Mouse (Mus musculus) cerebellum, postnatal 36 days (tissue): ENCODE results near the gene Brca1.
A peak's percentile ranks its signal among the peaks of the same experiment; 100 is the strongest.
"Not testable (repeated sequence)": the region's sequence is repeated elsewhere in the genome, so short reads cannot be mapped to it uniquely, and the experiment has no call there.

Experiments used
- DNase-seq, 2 experiments: peaks; one replicate each; pipeline ENCODE4 v3.0.0; 2021 to 2022; ENCODE audit warnings: mixed read lengths in 2 of 2

Brca1 gene

GRCm38 (mm10) chr11:101526686-101527085 lies 25.1 kb downstream of the Brca1 start:
- no peak for DNase-seq

- no peak for DNase-seq
Observed at GRCm38 (mm10) chr11:101525936-101526595, 25.7 kb downstream of the Brca1 start.

- no peak for DNase-seq
Observed at GRCm38 (mm10) chr11:101525056-101525455, 26.7 kb downstream of the Brca1 start.

- DNase-seq = no peak
Observed at GRCm38 (mm10) chr11:101524446-101524845, 27.3 kb downstream of the Brca1 start.

GRCm38 (mm10) chr11:101519364-101519763 lies 32.4 kb downstream of the Brca1 start:
- DNase-seq = no peak

GRCm38 (mm10) chr11:101518937-101519336 lies 32.8 kb downstream of the Brca1 start:
- no peak for DNase-seq

GRCm38 (mm10) chr11:101507090-101507489 lies 44.7 kb downstream of the Brca1 start:
- DNase-seq = no peak

GRCm38 (mm10) chr11:101506269-101506780 lies 45.4 kb downstream of the Brca1 start:
- no peak for DNase-seq

- DNase-seq = no peak
Observed at GRCm38 (mm10) chr11:101486126-101486525, 65.6 kb downstream of the Brca1 start.

GRCm38 (mm10) chr11:101485509-101486028 lies 66.2 kb downstream of the Brca1 start:
- no peak for DNase-seq

GRCm38 (mm10) chr11:101484814-101485213 lies 66.9 kb downstream of the Brca1 start:
- no peak for DNase-seq

- DNase-seq = no peak
Observed at GRCm38 (mm10) chr11:101484245-101484644, 67.5 kb downstream of the Brca1 start.

- no peak for DNase-seq
Observed at GRCm38 (mm10) chr11:101483804-101484203, 68.0 kb downstream of the Brca1 start.

- DNase-seq = no peak
Observed at GRCm38 (mm10) chr11:101480912-101481311, 70.8 kb downstream of the Brca1 start.

- no peak for DNase-seq
Observed at GRCm38 (mm10) chr11:101479171-101479635, 72.6 kb downstream of the Brca1 start.

GRCm38 (mm10) chr11:101477552-101478211 lies 74.1 kb downstream of the Brca1 start:
- no peak for DNase-seq

GRCm38 (mm10) chr11:101477194-101477551 lies 74.6 kb downstream of the Brca1 start:
- no peak for DNase-seq

GRCm38 (mm10) chr11:101476361-101476760 lies 75.4 kb downstream of the Brca1 start:
- DNase-seq = not testable (repeated sequence)

GRCm38 (mm10) chr11:101474298-101474697 lies 77.5 kb downstream of the Brca1 start:
- no peak for DNase-seq

- not testable (repeated sequence) for DNase-seq
Observed at GRCm38 (mm10) chr11:101473686-101474085, 78.1 kb downstream of the Brca1 start.

GRCm38 (mm10) chr11:101472336-101472735 lies 79.4 kb downstream of the Brca1 start:
- DNase-seq = peak; percentile 7 to 22

- DNase-seq = peak in 1 of 2 experiments; percentile 7
Observed at GRCm38 (mm10) chr11:101471926-101472325, 79.8 kb downstream of the Brca1 start.

- DNase-seq = no peak
Observed at GRCm38 (mm10) chr11:101470206-101470605, 81.5 kb downstream of the Brca1 start.

- no peak for DNase-seq
Observed at GRCm38 (mm10) chr11:101469155-101469554, 82.6 kb downstream of the Brca1 start.
